Mouse (Mus musculus) embryonic facial prominence, embryonic 12.5 days (tissue): ENCODE data around the gene Cgref1. TPM values are rescaled to one million over a fixed set of nuclear protein-coding genes. Genes with fewer than 3 reads are reported as not detected.

Experiments used
- ATAC-seq: fragments of 200-750 bp; cut with Nextera tagmentation; 2 replicates; pipeline ENCODE4 v1.8.0; 2017; ENCODE audit not compliant: insufficient number of reproducible peaks, insufficient read depth, low FRiP score, low TSS enrichment
- H3K27ac ChIP-seq: fragments of 300-500 bp; sonication (generic); 2 replicates; pipeline ENCODE4 v1.5.1; 2016; ENCODE audit warnings: mild to moderate bottlenecking
- H3K27me3 ChIP-seq: fragments of 300-500 bp; sonication (generic); 2 replicates; pipeline ENCODE4 v1.6.1; 2016; ENCODE audit warnings: mild to moderate bottlenecking, moderate library complexity
- H3K36me3 ChIP-seq: fragments of 300-500 bp; sonication (generic); 2 replicates; pipeline ENCODE4 v1.6.1; 2016; ENCODE audit warnings: mild to moderate bottlenecking
- H3K4me1 ChIP-seq: fragments of 300-500 bp; sonication (generic); 2 replicates; pipeline ENCODE4 v1.6.1; 2016
- H3K4me2 ChIP-seq: fragments of 300-500 bp; sonication (generic); replicated peaks from 2 replicates; pipeline ENCODE4 v1.6.1; 2016; ENCODE audit warnings: mild to moderate bottlenecking, moderate library complexity
- H3K4me3 ChIP-seq: fragments of 300-500 bp; sonication (generic); 2 replicates; pipeline ENCODE4 v1.5.1; 2016; ENCODE audit warnings: mild to moderate bottlenecking
- H3K9ac ChIP-seq: fragments of 300-500 bp; sonication (generic); 2 replicates; pipeline ENCODE4 v1.6.1; 2016; ENCODE audit warnings: mild to moderate bottlenecking, moderate library complexity
- H3K9me3 ChIP-seq: fragments of 300-500 bp; sonication (generic); 2 replicates; pipeline ENCODE4 v1.6.1; 2016; ENCODE audit warnings: mild to moderate bottlenecking, moderate library complexity
- WGBS: fragments of 180-500 bp; shearing (Covaris S2); methylation state at CpG from one replicate; pipeline ENCODE4 v1.1.7; 2016; 5-methylcytosine and 5-hydroxymethylcytosine counted together
- polyA plus RNA-seq: library from polyadenylated mRNA; unstranded; fragments of >200 nt; fragmentation: Nextera tagmentation; extraction: Ambion mirVana; gene quantifications from 2 replicates; pipeline ENCODE4 v1.2.1, GENCODE M21; 2016

The Cgref1 gene
- polyA plus RNA-seq, 1 experiment from 2014 or later, result 4.5 TPM

- no peak overlapping the region for H3K27ac ChIP-seq
- peaks cover 16% of the 10 kb centered on the region for H3K4me1 ChIP-seq
- no peak overlapping the region for H3K4me3 ChIP-seq
- no peak overlapping the region for H3K4me2 ChIP-seq
- ATAC-seq, result no peak
- H3K9me3 ChIP-seq, result no peaks in the 10 kb centered on the region
- H3K9ac ChIP-seq, result no peak overlapping the region
- H3K36me3 ChIP-seq, result peaks cover 16% of the 10 kb centered on the region
- H3K27me3 ChIP-seq, result no peaks in the 10 kb centered on the region
- WGBS, result 79% methylated on average over 8 of the region's 8 CpGs
These were observed 20.8 kb downstream of the Cgref1 start for GRCm38 (mm10) chr5:30924614-30925013.

DNA sequence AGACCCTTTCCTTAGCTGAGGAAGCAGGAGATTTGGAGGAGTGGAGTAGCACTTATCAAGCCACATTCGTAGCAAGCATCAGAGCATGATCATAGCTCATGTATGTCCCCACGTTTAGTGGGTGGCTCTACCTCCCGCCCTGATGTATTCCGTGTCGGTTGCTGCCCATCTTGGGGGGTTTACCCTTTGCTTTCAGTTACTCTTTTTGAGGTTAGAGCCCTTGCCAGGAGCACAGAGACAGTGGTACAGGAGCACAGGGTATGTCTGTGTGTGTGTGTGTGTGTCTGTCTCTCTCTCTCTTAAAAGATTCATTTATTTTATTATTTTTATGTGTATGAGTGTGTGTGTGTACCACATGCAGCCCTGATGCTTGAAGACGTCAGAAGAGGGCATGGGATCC is 22.3 kb downstream of the Cgref1 start:
- no peak overlapping the region for H3K27ac ChIP-seq

GRCm38 (mm10) chr5:30922581-30923041 is 22.8 kb downstream of the Cgref1 start:
- no peak overlapping the region for H3K4me3 ChIP-seq
- 71% methylated on average over 10 of the region's 10 CpGs for whole genome bisulfite sequencing
- 0 out of 2 replicates have a peak overlapping the region, but pooled peaks have one; percentile 87 for H3K27ac ChIP-seq
- H3K27me3 ChIP-seq, result no peaks in the 10 kb centered on the region
- no peaks in the 10 kb centered on the region for H3K9me3 ChIP-seq
- peak overlapping the region; percentile 73; the same call in 1 of the 2 replicates for H3K4me2 ChIP-seq
- H3K4me1 ChIP-seq, result peaks cover 24% of the 10 kb centered on the region
- peak overlapping the region; percentile 60; the same call in 1 of the 2 replicates for H3K9ac ChIP-seq
- H3K36me3 ChIP-seq, result peaks cover 36% of the 10 kb centered on the region
- no peak for ATAC-seq

More for the DNA sequence above, 22.3 kb downstream of the Cgref1 start:
- H3K4me2 ChIP-seq, result no peak overlapping the region
- peaks cover 31% of the 10 kb centered on the region for H3K36me3 ChIP-seq
- ATAC-seq, result no peak
- H3K9ac ChIP-seq, result no peak overlapping the region
- H3K9me3 ChIP-seq, result no peaks in the 10 kb centered on the region
- no peak overlapping the region for H3K4me3 ChIP-seq
- H3K27me3 ChIP-seq, result no peaks in the 10 kb centered on the region
- 87% methylated on average over 6 of the region's 6 CpGs for WGBS
- H3K4me1 ChIP-seq, result peaks cover 24% of the 10 kb centered on the region

DNA sequence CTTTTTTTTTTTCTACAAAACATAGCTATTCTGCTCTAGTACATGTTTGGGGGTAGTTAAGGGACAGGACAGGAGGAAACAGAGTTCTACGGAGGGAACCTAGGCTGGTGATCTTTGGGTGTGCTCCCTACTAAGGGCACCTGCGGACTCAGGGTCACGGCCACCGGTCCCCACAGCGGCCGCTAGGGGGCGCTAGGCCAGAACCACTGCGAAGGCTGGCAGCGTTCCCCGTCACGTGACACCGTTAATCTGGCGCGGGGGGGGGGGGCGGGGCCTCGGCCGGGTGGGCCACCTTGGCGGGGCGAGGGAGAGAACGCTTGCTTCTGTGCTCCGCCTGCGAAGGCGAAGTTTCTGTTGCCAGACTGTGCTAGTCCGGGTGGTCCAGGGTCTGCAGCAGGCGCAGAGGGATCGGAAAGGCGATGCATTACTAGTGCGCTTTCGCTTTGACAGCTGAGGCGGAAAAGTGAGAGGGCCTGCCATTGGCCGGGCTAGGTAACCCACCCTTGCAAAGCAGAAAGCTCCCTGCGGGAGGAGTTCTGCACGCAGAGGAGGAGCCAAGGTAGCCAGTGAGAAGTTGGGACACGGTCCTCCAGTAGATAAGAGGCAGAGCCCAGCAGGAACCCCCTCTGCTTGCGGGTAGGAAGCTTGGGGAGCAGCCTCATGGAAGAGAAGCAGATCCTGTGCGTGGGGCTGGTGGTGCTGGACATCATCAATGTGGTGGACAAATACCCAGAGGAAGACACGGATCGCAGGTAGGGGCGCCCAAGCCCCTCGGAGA is 23.9 kb downstream of the Cgref1 start, which contains the start of gene Khk:
Gene Khk (plus strand): TSS at position 176 of the 778 bp plus-strand sequence.
- ATAC-seq, result peak; percentile 78
- 2% methylated on average over 34 of the region's 40 CpGs for WGBS

GRCm38 (mm10) chr5:30920621-30921020 is 24.8 kb downstream of the Cgref1 start:
- Histone ChIP-seq H3K27ac (peak overlapping the region; percentile 87; the same call in 1 of the 2 replicates), H3K9me3 (no peaks in the 10 kb centered on the region), H3K4me2 (peak overlapping the region; percentile 73; the same call in 1 of the 2 replicates), H3K4me3 (no peak overlapping the region), H3K9ac (no peak overlapping the region), H3K36me3 (peaks cover 44% of the 10 kb centered on the region), H3K27me3 (no peaks in the 10 kb centered on the region), H3K4me1 (peaks cover 31% of the 10 kb centered on the region)
- 68% methylated on average over 19 of the region's 19 CpGs for WGBS
- ATAC-seq, result no peak

More for the DNA sequence above, 23.9 kb downstream of the Cgref1 start, which contains the start of gene Khk:
- H3K4me2 ChIP-seq, result peak within 1 kb of the TSS; percentile 73
- H3K9ac ChIP-seq, result peak within 1 kb of the TSS; percentile 60
- H3K27ac ChIP-seq, result peak within 1 kb of the TSS; percentile 87
- no peaks in the 10 kb centered on the region for H3K27me3 ChIP-seq
- H3K4me1 ChIP-seq, result peaks cover 26% of the 10 kb centered on the region
- peak within 1 kb of the TSS; percentile 38 for H3K4me3 ChIP-seq
- peaks cover 44% of the 10 kb centered on the region for H3K36me3 ChIP-seq
- H3K9me3 ChIP-seq, result no peaks in the 10 kb centered on the region

GRCm38 (mm10) chr5:30919831-30920614 is 25.4 kb downstream of the Cgref1 start:
- no peak overlapping the region; the same call in 1 of the 2 replicates for H3K9ac ChIP-seq
- H3K4me1 ChIP-seq, result peaks cover 36% of the 10 kb centered on the region
- peaks cover 44% of the 10 kb centered on the region for H3K36me3 ChIP-seq
- ATAC-seq, result no peak
- H3K4me2 ChIP-seq, result peak overlapping the region; percentile 73; the same call in 1 of the 2 replicates
- 0 out of 2 replicates have a peak overlapping the region, but pooled peaks have one; percentile 87 for H3K27ac ChIP-seq
- no peak overlapping the region for H3K4me3 ChIP-seq
- 57% methylated on average over 11 of the region's 11 CpGs for WGBS
- H3K9me3 ChIP-seq, result no peaks in the 10 kb centered on the region
- H3K27me3 ChIP-seq, result no peaks in the 10 kb centered on the region

GRCm38 (mm10) chr5:30918691-30919090 is 26.7 kb downstream of the Cgref1 start:
- WGBS, result 80% methylated on average over 8 of the region's 8 CpGs
- H3K4me1 ChIP-seq, result peaks cover 40% of the 10 kb centered on the region
- H3K9me3 ChIP-seq, result no peaks in the 10 kb centered on the region
- no peaks in the 10 kb centered on the region for H3K27me3 ChIP-seq
- no peak overlapping the region for H3K4me3 ChIP-seq
- no peak overlapping the region for H3K27ac ChIP-seq
- peak overlapping the region; percentile 24; the same call in 1 of the 2 replicates for H3K9ac ChIP-seq
- H3K4me2 ChIP-seq, result no peak overlapping the region
- H3K36me3 ChIP-seq, result peaks cover 44% of the 10 kb centered on the region
- ATAC-seq, result no peak

DNA sequence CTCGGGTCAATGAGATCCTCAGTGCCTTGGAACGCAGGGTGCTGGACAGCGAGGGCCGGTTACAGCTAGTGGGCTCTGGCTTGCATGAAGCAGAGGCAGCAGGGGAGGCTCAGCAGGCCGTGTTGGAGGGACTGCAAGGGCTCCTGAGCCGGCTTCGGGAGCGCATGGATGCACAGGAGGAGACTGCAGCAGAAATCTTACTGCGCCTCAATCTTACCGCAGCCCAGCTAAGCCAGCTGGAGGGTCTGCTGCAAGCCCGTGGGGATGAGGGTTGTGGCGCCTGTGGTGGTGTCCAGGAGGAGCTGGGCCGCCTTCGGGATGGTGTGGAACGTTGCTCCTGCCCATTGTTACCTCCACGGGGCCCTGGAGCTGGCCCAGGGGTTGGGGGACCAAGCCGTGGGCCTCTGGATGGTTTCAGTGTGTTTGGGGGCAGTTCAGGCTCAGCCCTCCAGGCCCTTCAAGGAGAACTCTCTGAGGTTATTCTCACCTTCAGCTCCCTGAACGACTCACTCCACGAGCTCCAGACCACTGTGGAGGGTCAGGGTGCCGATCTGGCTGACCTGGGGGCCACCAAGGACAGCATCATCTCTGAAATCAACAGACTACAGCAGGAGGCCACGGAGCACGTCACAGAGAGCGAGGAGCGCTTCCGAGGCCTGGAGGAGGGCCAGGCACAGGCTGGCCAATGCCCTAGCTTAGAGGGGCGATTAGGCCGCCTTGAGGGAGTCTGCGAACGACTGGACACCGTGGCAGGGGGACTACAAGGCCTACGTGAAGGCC is 27.3 kb downstream of the Cgref1 start:
- Histone ChIP-seq H3K27me3 (no peaks in the 10 kb centered on the region), H3K36me3 (peaks cover 44% of the 10 kb centered on the region), H3K4me3 (no peak overlapping the region), H3K4me2 (no peak overlapping the region), H3K9ac (peak overlapping the region; percentile 24; the same call in 1 of the 2 replicates), H3K27ac (no peak overlapping the region), H3K4me1 (peaks cover 40% of the 10 kb centered on the region), H3K9me3 (no peaks in the 10 kb centered on the region)
- 88% methylated on average over 31 of the region's 31 CpGs for WGBS
- no peak for ATAC-seq

DNA sequence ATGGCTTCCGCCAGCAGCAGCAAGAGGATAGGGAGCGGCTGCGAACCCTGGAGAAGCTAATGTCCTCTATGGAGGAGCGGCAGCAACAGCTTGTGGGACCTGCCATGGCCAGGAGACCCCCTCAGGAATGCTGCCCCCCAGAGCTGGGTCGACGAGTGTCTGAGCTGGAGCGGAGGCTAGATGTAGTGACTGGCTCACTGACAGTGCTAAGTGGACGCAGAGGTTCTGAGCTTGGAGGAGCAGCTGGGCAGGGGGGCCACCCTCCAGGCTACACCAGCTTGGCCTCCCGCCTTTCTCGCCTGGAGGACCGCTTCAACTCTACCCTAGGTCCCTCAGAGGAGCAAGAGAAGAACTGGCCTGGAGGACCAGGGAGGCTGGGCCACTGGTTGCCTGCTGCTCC is 28.0 kb downstream of the Cgref1 start:
- ATAC-seq, result no peak
- Histone ChIP-seq H3K4me1 (peaks cover 44% of the 10 kb centered on the region), H3K36me3 (peaks cover 44% of the 10 kb centered on the region), H3K9me3 (no peaks in the 10 kb centered on the region), H3K4me3 (no peak overlapping the region), H3K27ac (no peak overlapping the region), H3K9ac (no peak overlapping the region), H3K27me3 (no peaks in the 10 kb centered on the region), H3K4me2 (no peak overlapping the region)
- 90% methylated on average over 11 of the region's 11 CpGs for WGBS

- Histone ChIP-seq H3K4me1 (peaks cover 43% of the 10 kb centered on the region), H3K9ac (no peak overlapping the region), H3K27me3 (no peaks in the 10 kb centered on the region), H3K27ac (no peak overlapping the region), H3K4me2 (no peak overlapping the region), H3K36me3 (peaks cover 44% of the 10 kb centered on the region), H3K4me3 (0 out of 2 replicates have a peak overlapping the region, but pooled peaks have one; percentile 59), H3K9me3 (no peaks in the 10 kb centered on the region)
- ATAC-seq, result no peak
- 91% methylated on average over 9 of the region's 9 CpGs for WGBS
These were observed 28.6 kb downstream of the Cgref1 start for GRCm38 (mm10) chr5:30916841-30917240.

DNA sequence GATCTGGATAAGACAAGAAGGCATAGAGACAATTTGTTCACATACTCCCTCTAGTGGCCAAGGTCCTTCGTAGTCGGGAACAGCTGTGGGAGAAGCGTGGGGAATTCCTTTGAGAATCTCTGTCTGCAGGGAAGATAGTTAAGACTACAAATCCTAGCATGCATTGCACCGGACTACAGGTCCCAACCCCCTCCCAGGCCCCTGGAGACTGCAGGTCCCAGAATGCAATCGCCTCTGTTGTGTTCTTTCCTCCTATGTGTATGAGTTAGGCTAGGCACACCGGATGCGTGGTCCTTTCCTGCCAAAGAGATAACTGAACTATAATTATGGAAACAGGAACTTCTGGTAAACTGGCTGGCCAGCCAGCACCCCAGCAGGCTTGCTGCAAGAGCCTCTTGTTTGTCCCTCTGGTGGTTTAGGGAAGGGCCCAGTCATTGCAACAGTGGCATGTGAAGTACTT is 29.4 kb downstream of the Cgref1 start:
- Histone ChIP-seq H3K4me1 (peaks cover 47% of the 10 kb centered on the region), H3K9me3 (no peaks in the 10 kb centered on the region), H3K27me3 (no peaks in the 10 kb centered on the region), H3K9ac (peak overlapping the region; percentile 86), H3K36me3 (peaks cover 42% of the 10 kb centered on the region), H3K27ac (peak overlapping the region; percentile 96), H3K4me3 (peak overlapping the region; percentile 59), H3K4me2 (peak overlapping the region; percentile 91)
- peak; percentile 45 for ATAC-seq
- 6% methylated on average over 7 of the region's 7 CpGs for WGBS
